Mouse (Mus musculus): ENCODE data around the gene Pln.

DNA sequence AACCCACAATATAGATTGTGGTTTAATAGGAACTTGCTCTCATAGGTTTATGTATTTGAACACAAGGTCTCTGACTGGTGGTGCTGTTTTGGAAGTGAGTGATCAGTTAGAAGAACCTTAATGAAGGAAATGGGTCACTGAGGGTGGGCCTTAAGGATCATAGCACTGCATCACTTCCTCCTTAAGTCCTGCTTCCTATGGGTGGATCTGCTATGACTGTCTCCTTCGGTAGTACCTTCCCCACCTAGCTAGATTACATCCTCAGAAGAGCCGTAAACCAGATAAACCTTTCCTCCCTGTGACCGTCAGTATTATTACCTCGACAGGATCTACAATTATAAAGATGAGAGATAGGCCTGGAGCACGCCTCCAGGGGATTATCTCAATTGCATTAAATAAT is 48.0 kb downstream of the Pln start:
- TF ChIP-seq CTCF (IDR thresholded peaks at IDR 0.05; ENCODE audit: extremely low read depth, insufficient read length, insufficient replicate concordance, low read depth, low read length) (no peak), POLR2A (IDR thresholded peaks at IDR 0.05; ENCODE audit: low read depth, low read length) (no peak)

All from small intestine, adult 2 months (tissue).